Comparison of ENCODE assay signal across 1 mouse cellular context in genomic region chr8:105294776-105295175, GRCm38 (mm10).
TF ChIP-seq lines count a peak whose summit lies in the region.

No protein-coding gene starts in this region.

TF ChIP-seq in CH12.LX, 34 proteins besides CTCF, POLR2A, EP300 and RAD21:
- TF ChIP-seq IRF4 (IDR thresholded peaks at IDR 0.05; ENCODE audit: low read depth, low read length) = no peak
- TF ChIP-seq ZC3H11A (IDR thresholded peaks at IDR 0.05; ENCODE audit: low read depth, low read length) = no peak
- TF ChIP-seq RCOR1 (conservative IDR thresholded peaks at IDR 0.05; ENCODE audit: low read depth, low read length) = no peak
- no peak for TF ChIP-seq MAZ (IDR thresholded peaks at IDR 0.05; ENCODE audit: low read depth, low read length)
- no peak for TF ChIP-seq MAFK (IDR thresholded peaks at IDR 0.05; ENCODE audit: insufficient replicate concordance, low read length)
- no peak for TF ChIP-seq MXI1 (IDR thresholded peaks at IDR 0.05; ENCODE audit: low read depth, low read length)
- TF ChIP-seq HCFC1 (IDR thresholded peaks at IDR 0.05; ENCODE audit: low read depth, low read length) = no peak
- TF ChIP-seq BHLHE40 (IDR thresholded peaks at IDR 0.05; ENCODE audit: low read depth, low read length) = no peak
- no peak for TF ChIP-seq SIN3A (IDR thresholded peaks at IDR 0.05; ENCODE audit: low read length)
- no peak for TF ChIP-seq GABPA (IDR thresholded peaks at IDR 0.05; ENCODE audit: insufficient replicate concordance, low read depth, low read length)
- TF ChIP-seq NRF1 (IDR thresholded peaks at IDR 0.05; ENCODE audit: low read depth, low read length) = no peak
- TF ChIP-seq MAX (IDR thresholded peaks at IDR 0.05; ENCODE audit: low read length) = no peak
- no peak for TF ChIP-seq PAX5 (IDR thresholded peaks at IDR 0.05; ENCODE audit: low read length)
- no peak for TF ChIP-seq ZNF384 (IDR thresholded peaks at IDR 0.05; ENCODE audit: low read depth, low read length)
- no peak for TF ChIP-seq JUND (conservative IDR thresholded peaks at IDR 0.05; ENCODE audit: low read depth, low read length)
